In genomic region chr15:25948257-25949223, GRCm38 (mm10) we compare ENCODE assay signal across 15 mouse cellular contexts. TPM values are rescaled to one million over a fixed set of nuclear protein-coding genes. Genes with fewer than 3 reads are reported as not detected.
DNase-seq lines count a peak whose midpoint lies in the region; ATAC-seq lines count a peak whose summit lies in the region.
"Had no signal": no experiment of that assay in that cellular context is flagged by ENCODE, and none has a peak within 500 bp of the region (broad histone marks: within the 10 kb centered on the region; RNA-seq: fewer than 3 reads in every experiment).

No protein-coding gene starts in this region.

- H3K9ac ChIP-seq in heart, embryonic 16.5 days (ENCODE audit: low read length): no peak overlapping the region
- no peak overlapping the region for H3K9ac ChIP-seq in heart, embryonic 11.5 days (ENCODE audit: low read depth, low read length)
- no peak overlapping the region for H3K9ac ChIP-seq in kidney, embryonic 16.5 days (replicated peaks; ENCODE audit: low read length)
- H3K9ac ChIP-seq: forebrain, embryonic 15.5 days; heart, embryonic 13.5 days; lung, embryonic 15.5 days; midbrain, embryonic 15.5 days; neural tube, embryonic 15.5 days had no signal

- H3K9me3 ChIP-seq in heart, embryonic 16.5 days (replicated peaks; ENCODE audit: control insufficient read depth, low read length): 0 out of 2 replicates have a peak, but pooled peaks cover 2% of the 10 kb centered on the region
- no peaks in the 10 kb centered on the region for H3K9me3 ChIP-seq in heart, embryonic 11.5 days (replicated peaks; ENCODE audit: control insufficient read depth, low read length)
- no peaks in the 10 kb centered on the region for H3K9me3 ChIP-seq in kidney, embryonic 16.5 days (ENCODE audit: low read length)
- H3K9me3 ChIP-seq: forebrain, embryonic 15.5 days; heart, embryonic 13.5 days; limb, embryonic 10.5 days; lung, embryonic 15.5 days; midbrain, embryonic 15.5 days; neural tube, embryonic 15.5 days had no signal

- peak; percentile 25 for DNase-seq in CD4-positive helper T cell, adult 2 months (ENCODE audit: low read depth, low spot score)
- DNase-seq in CD4-positive, CD25-positive, alpha-beta regulatory T cell, adult 2 months (ENCODE audit: low read depth, low spot score): peak; percentile 68
- DNase-seq in lung, postnatal 14 days: peak; percentile 32
- no peak for DNase-seq in urinary bladder, postnatal 4 days (ENCODE audit: low spot score in 2 of 2)
- DNase-seq: kidney, adult 11 months; layer of hippocampus, adult 9-11 months had no signal

- 68% methylated on average over 26 of the region's 26 CpGs for WGBS in heart, embryonic 16.5 days
- 76% methylated on average over 26 of the region's 26 CpGs for WGBS in heart, embryonic 11.5 days (ENCODE audit: insufficient replicate concordance)
- 78% methylated on average over 26 of the region's 26 CpGs for WGBS in kidney, embryonic 16.5 days

- ATAC-seq in heart, embryonic 16.5 days (replicated peaks; ENCODE audit: extremely low read depth, insufficient read depth, low FRiP score): no peak
- ATAC-seq in heart, embryonic 11.5 days (replicated peaks; ENCODE audit: insufficient number of reproducible peaks, low FRiP score, low TSS enrichment): no peak
- ATAC-seq in kidney, embryonic 16.5 days (ENCODE audit: low FRiP score, low TSS enrichment): no peak
- ATAC-seq: forebrain, embryonic 15.5 days; midbrain, embryonic 15.5 days had no signal

- no peak overlapping the region for H3K4me2 ChIP-seq in heart, embryonic 16.5 days (ENCODE audit: low read depth, low read length)
- no peak overlapping the region for H3K4me2 ChIP-seq in heart, embryonic 11.5 days
- H3K4me2 ChIP-seq in kidney, embryonic 16.5 days (replicated peaks; ENCODE audit: low read depth, low read length): no peak overlapping the region
- H3K4me2 ChIP-seq: forebrain, embryonic 15.5 days; heart, embryonic 13.5 days; lung, embryonic 15.5 days; midbrain, embryonic 15.5 days; neural tube, embryonic 15.5 days had no signal

- peaks cover 4% of the 10 kb centered on the region; the same call in 1 of the 2 replicates for H3K36me3 ChIP-seq in heart, embryonic 16.5 days (ENCODE audit: control insufficient read depth, insufficient read depth)
- H3K36me3 ChIP-seq in heart, embryonic 11.5 days (ENCODE audit: control insufficient read depth, insufficient read depth, low read length): no peaks in the 10 kb centered on the region
- H3K36me3 ChIP-seq in kidney, embryonic 16.5 days (ENCODE audit: insufficient read depth, low read length): no peaks in the 10 kb centered on the region
- H3K36me3 ChIP-seq: forebrain, embryonic 15.5 days; heart, embryonic 13.5 days; limb, embryonic 10.5 days; lung, embryonic 15.5 days; midbrain, embryonic 15.5 days; neural tube, embryonic 15.5 days had no signal

- peaks cover 29% of the 10 kb centered on the region for H3K4me1 ChIP-seq in heart, embryonic 16.5 days (ENCODE audit: control insufficient read depth, insufficient read depth, low read length)
- H3K4me1 ChIP-seq in heart, embryonic 11.5 days (ENCODE audit: control insufficient read depth, insufficient read depth, low read length): peaks cover 16% of the 10 kb centered on the region; the same call in 1 of the 2 replicates
- no peaks in the 10 kb centered on the region; the same call in 1 of the 2 replicates for H3K4me1 ChIP-seq in kidney, embryonic 16.5 days (ENCODE audit: insufficient read depth, low read length)
- H3K4me1 ChIP-seq: forebrain, embryonic 15.5 days; limb, embryonic 10.5 days; lung, embryonic 15.5 days; midbrain, embryonic 15.5 days; neural tube, embryonic 15.5 days had no signal

- H3K27me3 ChIP-seq in heart, embryonic 16.5 days (ENCODE audit: control insufficient read depth, insufficient read depth, low read length): no peaks in the 10 kb centered on the region
- no peaks in the 10 kb centered on the region for H3K27me3 ChIP-seq in heart, embryonic 11.5 days (ENCODE audit: control insufficient read depth, insufficient read depth, low read length)
- H3K27me3 ChIP-seq in kidney, embryonic 16.5 days (ENCODE audit: insufficient read depth, low read length): no peaks in the 10 kb centered on the region
- H3K27me3 ChIP-seq: forebrain, embryonic 15.5 days; heart, embryonic 13.5 days; lung, embryonic 15.5 days; midbrain, embryonic 15.5 days; neural tube, embryonic 15.5 days had no signal

- peak overlapping the region; percentile 37 for H3K27ac ChIP-seq in heart, embryonic 16.5 days (ENCODE audit: low read length)
- no peak overlapping the region for H3K27ac ChIP-seq in heart, embryonic 11.5 days (ENCODE audit: low read depth, low read length)
- H3K27ac ChIP-seq in kidney, embryonic 16.5 days (ENCODE audit: low read length): no peak overlapping the region
- H3K27ac ChIP-seq: forebrain, embryonic 15.5 days; heart, embryonic 13.5 days; limb, embryonic 10.5 days; lung, embryonic 15.5 days; midbrain, embryonic 15.5 days; neural tube, embryonic 15.5 days had no signal

- H3K4me3 ChIP-seq in heart, embryonic 16.5 days (ENCODE audit: low read length): no peak overlapping the region
- no peak overlapping the region for H3K4me3 ChIP-seq in heart, embryonic 11.5 days (ENCODE audit: low read depth, low read length)
- no peak overlapping the region for H3K4me3 ChIP-seq in kidney, embryonic 16.5 days (ENCODE audit: low read length)
- H3K4me3 ChIP-seq: forebrain, embryonic 15.5 days; heart, embryonic 13.5 days; limb, embryonic 10.5 days; lung, embryonic 15.5 days; midbrain, embryonic 15.5 days; neural tube, embryonic 15.5 days had no signal

RNA-seq across cellular contexts. Expression of gene Zfp622, which starts 35.6 kb away (rescaled TPM):
- polyA plus RNA-seq in heart, embryonic 16.5 days (2015; fragmentation: Nextera tagmentation; extraction: Ambion mirVana): 16.8 and 18.1 TPM in 2 replicates
- 19.4 and 22.6 TPM in 2 replicates for polyA plus RNA-seq in heart, embryonic 11.5 days (2014; fragmentation: Nextera tagmentation; extraction: Ambion mirVana)
- polyA plus RNA-seq in kidney, embryonic 16.5 days (2015; fragmentation: Nextera tagmentation; extraction: Ambion mirVana): 27.6 and 28.1 TPM in 2 replicates

Comparison
In these comparisons a context has a peak if more than half of its experiments do, and no peak if none do; other contexts are left out.
1. DNase-seq: peak in CD4-positive helper T cell, adult 2 months (single experiment), CD4-positive, CD25-positive, alpha-beta regulatory T cell, adult 2 months (single experiment) and lung, postnatal 14 days (single experiment); none in urinary bladder, postnatal 4 days (0 of 2).